Mouse (Mus musculus) intestine, embryonic 15.5 days (tissue): Measurements from ENCODE around the gene Senp6. TPM values are rescaled to one million over a fixed set of nuclear protein-coding genes. Genes with fewer than 3 reads are reported as not detected.
A peak's percentile ranks its signal among the peaks of the same experiment; 100 is the strongest.
"Not testable (repeated sequence)": the region's sequence is repeated elsewhere in the genome, so short reads cannot be mapped to it uniquely, and the experiment has no call there.

Experiments
- ATAC-seq: fragments of 200-750 bp; cut with Nextera tagmentation; 2 replicates; pipeline ENCODE4 v1.8.0; 2017; ENCODE audit warnings: moderate TSS enrichment, moderate library complexity
- H3K27ac ChIP-seq: fragments of 300-500 bp; sonication (generic); 2 replicates; pipeline ENCODE4 v1.5.1; 2015; ENCODE audit warnings: mild to moderate bottlenecking, inconsistent platforms
- H3K27me3 ChIP-seq: fragments of 300-500 bp; sonication (generic); replicated peaks from 2 replicates; pipeline ENCODE4 v1.6.1; 2015; ENCODE audit warnings: inconsistent platforms
- H3K36me3 ChIP-seq: fragments of 300-500 bp; sonication (generic); 2 replicates; pipeline ENCODE4 v1.6.1; 2015; ENCODE audit warnings: inconsistent platforms
- H3K4me1 ChIP-seq: fragments of 300-500 bp; sonication (generic); replicated peaks from 2 replicates; pipeline ENCODE4 v1.6.1; 2015; ENCODE audit warnings: inconsistent platforms
- H3K4me2 ChIP-seq: fragments of 300-500 bp; sonication (generic); replicated peaks from 2 replicates; pipeline ENCODE4 v1.6.1; 2015; ENCODE audit warnings: mild to moderate bottlenecking, inconsistent platforms
- H3K4me3 ChIP-seq: fragments of 300-500 bp; sonication (generic); replicated peaks from 2 replicates; pipeline ENCODE4 v1.5.1; 2015; ENCODE audit warnings: inconsistent platforms
- H3K9ac ChIP-seq: fragments of 300-500 bp; sonication (generic); 2 replicates; pipeline ENCODE4 v1.6.1; 2015; ENCODE audit warnings: inconsistent platforms
- H3K9me3 ChIP-seq: fragments of 300-500 bp; sonication (generic); 2 replicates; pipeline ENCODE4 v1.6.1; 2016; ENCODE audit warnings: inconsistent platforms
- WGBS: fragments of 180-500 bp; shearing (Covaris S2); methylation state at CpG from one replicate; pipeline ENCODE4 v1.1.7; 2015; 5-methylcytosine and 5-hydroxymethylcytosine counted together
- polyA plus RNA-seq: library from polyadenylated mRNA; unstranded; fragments of >200 nt; fragmentation: Nextera tagmentation; extraction: Ambion mirVana; gene quantifications from 2 replicates; pipeline ENCODE4 v1.2.1, GENCODE M21; 2015

Gene Senp6
- polyA plus RNA-seq: 36.9 and 41.3 TPM in 2 replicates

DNA sequence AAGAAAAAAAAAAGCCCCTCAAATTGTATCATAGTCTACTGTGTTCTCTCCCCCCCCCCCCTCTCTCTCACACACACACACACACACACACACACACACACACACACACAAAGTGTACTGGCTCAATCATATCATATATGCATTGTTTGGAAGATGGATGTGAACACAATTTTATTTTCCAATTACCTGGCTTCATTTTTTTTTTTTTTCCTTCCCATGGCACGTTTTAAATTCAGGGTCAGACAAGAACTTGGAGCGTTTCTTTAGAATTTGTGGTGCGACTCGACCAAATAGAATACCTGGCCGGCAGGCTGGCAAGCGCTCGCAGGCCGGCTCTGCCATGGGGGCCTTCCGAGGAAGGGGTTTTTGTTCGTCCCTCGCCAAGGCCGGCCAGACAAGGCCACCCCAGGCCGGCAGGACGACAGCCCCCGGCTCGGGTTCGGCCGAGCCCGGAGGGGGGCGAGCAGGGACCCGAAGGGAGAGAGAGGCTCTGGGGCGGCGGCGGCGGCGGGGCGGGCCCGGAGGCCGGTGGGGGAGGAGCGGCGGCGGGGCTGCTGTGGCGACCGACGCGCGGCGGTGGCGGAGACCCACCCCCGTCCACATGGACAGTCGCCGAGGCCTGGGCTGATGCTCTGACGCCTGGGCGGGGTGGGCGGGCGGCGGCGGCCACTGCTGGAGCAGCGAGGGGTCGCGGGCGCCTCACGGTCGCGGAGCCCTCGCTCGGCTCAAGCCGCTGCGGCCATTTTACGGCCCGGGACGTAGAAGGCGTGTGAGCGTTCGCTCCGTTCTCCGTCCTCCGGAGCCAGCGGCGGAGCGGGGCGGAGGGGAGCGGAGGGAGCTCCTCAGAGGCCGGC, at the start of gene Senp6:
Senp6 (plus strand) TSS at position 537 of the 854 bp plus-strand sequence.
- Histone ChIP-seq H3K4me2 (peak within 1 kb of the TSS; percentile 69), H3K27me3 (no peaks in the 10 kb centered on the region), H3K9ac (peak within 1 kb of the TSS; percentile 100), H3K27ac (peak within 1 kb of the TSS; percentile 99), H3K36me3 (no peaks in the 10 kb centered on the region), H3K4me1 (peaks cover 1% of the 10 kb centered on the region; the same call in 1 of the 2 replicates), H3K4me3 (peak within 1 kb of the TSS; percentile 96), H3K9me3 (no peaks in the 10 kb centered on the region)
- WGBS: under 1% methylated on average over 54 of the region's 74 CpGs
- ATAC-seq: peak; percentile 91

DNA sequence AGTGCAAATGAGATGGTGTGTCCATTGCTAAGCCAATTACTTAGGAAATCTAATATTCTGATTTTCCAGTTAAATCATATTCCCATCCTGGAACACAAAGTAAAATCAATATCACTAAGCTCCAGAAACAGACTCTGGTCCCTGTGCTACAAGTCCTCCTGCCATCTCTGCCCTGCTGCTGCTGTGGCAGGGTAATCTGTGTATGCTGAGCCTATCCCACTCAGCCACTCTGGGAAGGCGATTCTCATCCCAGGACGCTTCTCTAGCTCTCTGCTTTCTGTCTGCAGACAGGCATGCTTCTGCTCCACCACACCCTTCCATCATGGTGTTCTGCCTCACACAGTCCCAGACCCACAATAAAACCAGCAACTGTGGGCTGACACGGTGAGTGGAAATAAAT, 46.3 kb upstream of the Senp6 start:
- 31% methylated on average over 3 of the region's 3 CpGs for WGBS
- Histone ChIP-seq H3K9ac (no peak overlapping the region), H3K36me3 (no peaks in the 10 kb centered on the region), H3K4me2 (no peak overlapping the region), H3K27ac (no peak overlapping the region), H3K4me1 (no peaks in the 10 kb centered on the region), H3K4me3 (no peak overlapping the region), H3K27me3 (no peaks in the 10 kb centered on the region), H3K9me3 (no peaks in the 10 kb centered on the region)
- no peak for ATAC-seq

GRCm38 (mm10) chr9:80021648-80022047, 45.1 kb upstream of the Senp6 start:
- Histone ChIP-seq H3K9me3 (no peaks in the 10 kb centered on the region), H3K9ac (no peak overlapping the region), H3K4me1 (no peaks in the 10 kb centered on the region), H3K36me3 (no peaks in the 10 kb centered on the region), H3K27me3 (no peaks in the 10 kb centered on the region), H3K4me2 (no peak overlapping the region), H3K4me3 (no peak overlapping the region), H3K27ac (no peak overlapping the region)
- ATAC-seq: no peak
- 40% methylated on average over 1 of the region's 1 CpGs for WGBS

- H3K36me3 ChIP-seq: no peaks in the 10 kb centered on the region
- no peak for ATAC-seq
- no peak overlapping the region for H3K27ac ChIP-seq
- no peak overlapping the region for H3K4me3 ChIP-seq
- H3K4me2 ChIP-seq: no peak overlapping the region
- H3K27me3 ChIP-seq: no peaks in the 10 kb centered on the region
- H3K9me3 ChIP-seq: no peaks in the 10 kb centered on the region
- no peaks in the 10 kb centered on the region for H3K4me1 ChIP-seq
- 52% methylated on average over 8 of the region's 8 CpGs for WGBS
- H3K9ac ChIP-seq: no peak overlapping the region
Observed at GRCm38 (mm10) chr9:80022821-80023220, 43.9 kb upstream of the Senp6 start.

GRCm38 (mm10) chr9:80025347-80025746, 41.4 kb upstream of the Senp6 start:
- not testable (repeated sequence) for H3K4me3 ChIP-seq, H3K4me1 ChIP-seq, ATAC-seq, H3K9ac ChIP-seq, H3K27ac ChIP-seq, H3K27me3 ChIP-seq, H3K9me3 ChIP-seq, H3K36me3 ChIP-seq, H3K4me2 ChIP-seq
- WGBS: 92% methylated on average over 5 of the region's 5 CpGs

- H3K4me1 ChIP-seq: no peaks in the 10 kb centered on the region
- no peaks in the 10 kb centered on the region for H3K9me3 ChIP-seq
- no peak overlapping the region for H3K27ac ChIP-seq
- ATAC-seq: peak; percentile 67; the same call in 1 of the 2 replicates
- no peak overlapping the region for H3K9ac ChIP-seq
- H3K4me2 ChIP-seq: no peak overlapping the region
- 1% methylated on average over 2 of the region's 2 CpGs for WGBS
- H3K4me3 ChIP-seq: no peak overlapping the region
- no peaks in the 10 kb centered on the region for H3K27me3 ChIP-seq
- no peaks in the 10 kb centered on the region for H3K36me3 ChIP-seq
Observed at GRCm38 (mm10) chr9:80026017-80026416, 40.7 kb upstream of the Senp6 start.

DNA sequence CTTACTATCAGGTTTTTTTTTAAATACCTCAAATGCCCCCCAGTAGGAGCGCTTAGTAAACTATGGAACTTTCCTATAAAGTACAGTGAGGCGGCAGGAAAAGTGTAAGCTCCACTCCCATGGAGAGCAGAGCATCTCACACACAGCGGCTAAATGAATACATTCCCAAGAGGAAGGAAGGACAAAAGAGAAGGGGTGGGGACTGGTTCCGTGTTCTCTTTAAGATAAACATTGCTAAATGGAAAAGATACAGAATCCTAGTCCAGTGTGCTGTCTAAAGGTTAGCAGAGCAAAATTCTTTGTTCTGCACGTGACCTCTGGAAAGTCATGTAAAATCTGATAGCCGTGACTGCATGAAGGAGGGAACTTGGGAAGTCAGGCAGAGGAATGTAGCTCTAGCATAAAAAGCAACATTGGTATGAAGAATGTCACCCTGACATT, 40.1 kb upstream of the Senp6 start:
- H3K27me3 ChIP-seq: no peaks in the 10 kb centered on the region
- no peak overlapping the region for H3K4me3 ChIP-seq
- H3K9me3 ChIP-seq: no peaks in the 10 kb centered on the region
- no peak for ATAC-seq
- H3K36me3 ChIP-seq: no peaks in the 10 kb centered on the region
- no peak overlapping the region for H3K9ac ChIP-seq
- H3K4me1 ChIP-seq: no peaks in the 10 kb centered on the region
- H3K4me2 ChIP-seq: no peak overlapping the region
- WGBS: 59% methylated on average over 6 of the region's 6 CpGs
- no peak overlapping the region for H3K27ac ChIP-seq

- no peak overlapping the region for H3K4me3 ChIP-seq
- no peaks in the 10 kb centered on the region for H3K9me3 ChIP-seq
- no peak overlapping the region for H3K4me2 ChIP-seq
- no peaks in the 10 kb centered on the region for H3K36me3 ChIP-seq
- WGBS: 77% methylated on average over 13 of the region's 13 CpGs
- H3K9ac ChIP-seq: no peak overlapping the region
- H3K4me1 ChIP-seq: no peaks in the 10 kb centered on the region
- H3K27me3 ChIP-seq: no peaks in the 10 kb centered on the region
- no peak overlapping the region for H3K27ac ChIP-seq
- ATAC-seq: no peak
Observed at GRCm38 (mm10) chr9:80037262-80037996, 29.3 kb upstream of the Senp6 start.

DNA sequence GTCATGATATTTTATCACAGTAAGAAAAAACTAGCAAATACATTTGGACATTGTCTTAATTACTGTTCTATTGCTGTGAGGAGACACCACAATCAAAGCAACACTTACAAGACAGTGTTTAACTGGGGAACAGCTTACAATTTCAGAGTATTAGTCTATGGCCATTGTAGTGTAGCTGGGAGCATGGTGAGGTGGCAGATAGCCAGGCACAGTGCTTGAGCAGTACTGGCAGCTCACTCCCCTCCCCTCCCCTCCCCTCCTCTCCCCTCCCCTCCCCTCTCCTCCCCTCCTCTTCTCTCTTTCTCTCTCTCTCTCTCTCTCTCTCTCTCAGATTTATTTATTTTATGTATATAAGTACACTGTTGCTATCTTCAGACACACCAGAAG, 28.7 kb upstream of the Senp6 start:
- Histone ChIP-seq H3K9me3 (no peaks in the 10 kb centered on the region), H3K27ac (no peak overlapping the region), H3K4me1 (no peaks in the 10 kb centered on the region), H3K27me3 (no peaks in the 10 kb centered on the region), H3K4me3 (no peak overlapping the region), H3K4me2 (no peak overlapping the region), H3K36me3 (no peaks in the 10 kb centered on the region), H3K9ac (no peak overlapping the region)
- ATAC-seq: no peak

DNA sequence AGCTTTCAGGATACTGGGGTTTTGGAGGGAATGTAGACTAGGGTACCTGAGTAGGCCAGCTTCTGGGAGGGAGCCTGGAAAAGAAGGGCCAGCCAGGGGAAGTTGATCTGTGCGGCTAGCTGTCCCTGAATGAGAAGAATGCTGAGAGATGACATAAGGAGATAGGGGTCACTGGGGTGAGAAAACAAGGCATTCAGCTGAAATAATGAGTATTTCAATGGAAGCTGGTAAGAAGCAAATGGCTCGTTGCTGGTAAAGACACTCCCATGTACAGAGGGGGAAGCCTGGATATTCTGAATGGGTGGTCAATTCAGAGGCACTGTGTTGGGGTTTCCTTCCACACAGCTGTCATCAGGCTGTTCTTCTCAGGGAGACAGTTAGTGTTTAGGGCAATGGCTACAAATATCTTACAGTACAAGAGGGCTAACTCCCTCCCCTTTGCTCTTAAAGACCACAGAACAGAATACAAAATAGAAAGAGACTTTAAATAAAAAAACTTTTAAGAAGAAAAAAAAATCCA, 27.3 kb upstream of the Senp6 start:
- H3K4me2 ChIP-seq: no peak overlapping the region
- ATAC-seq: no peak
- H3K9ac ChIP-seq: no peak overlapping the region
- H3K4me1 ChIP-seq: no peaks in the 10 kb centered on the region
- 26% methylated on average over 2 of the region's 2 CpGs for WGBS
- H3K36me3 ChIP-seq: no peaks in the 10 kb centered on the region
- H3K27me3 ChIP-seq: no peaks in the 10 kb centered on the region
- no peak overlapping the region for H3K4me3 ChIP-seq
- H3K9me3 ChIP-seq: no peaks in the 10 kb centered on the region
- no peak overlapping the region for H3K27ac ChIP-seq

GRCm38 (mm10) chr9:80044301-80044700, 22.4 kb upstream of the Senp6 start:
- not testable (repeated sequence) for ATAC-seq, H3K27ac ChIP-seq, H3K27me3 ChIP-seq, H3K4me3 ChIP-seq, H3K9me3 ChIP-seq, H3K36me3 ChIP-seq, H3K4me1 ChIP-seq, H3K9ac ChIP-seq, H3K4me2 ChIP-seq
- 82% methylated on average over 4 of the region's 4 CpGs for WGBS

GRCm38 (mm10) chr9:80049271-80049670, 17.4 kb upstream of the Senp6 start:
- H3K27me3 ChIP-seq, H3K9ac ChIP-seq, H3K4me3 ChIP-seq, H3K9me3 ChIP-seq, H3K4me1 ChIP-seq, H3K36me3 ChIP-seq, H3K27ac ChIP-seq, H3K4me2 ChIP-seq, ATAC-seq: not testable (repeated sequence)
- WGBS: 50% methylated on average over 5 of the region's 5 CpGs
